Mouse (Mus musculus) erythroid progenitor cell, adult 5-6 weeks (primary cell): Measurements from ENCODE around the gene Tfcp2. TPM values are rescaled to one million over a fixed set of nuclear protein-coding genes. Genes with fewer than 3 reads are reported as not detected.

Experiments used
- ATAC-seq: replicated peaks from 2 replicates; pipeline ENCODE4 v1.8.0; 2016; ENCODE audit warnings: moderate number of reproducible peaks, mild to moderate bottlenecking, moderate TSS enrichment, inconsistent platforms; ENCODE audit not compliant: poor library complexity, low FRiP score, severe bottlenecking
- total RNA-seq, 2 experiments: library from RNA; stranded (forward) in 1 of 2; stranded (reverse) in 1 of 2; fragments of 150-400 nt in 1 of 2; fragments of 186-747, 209-891 nt in 1 of 2; gene quantifications; 2 replicates each; pipeline versions ENCODE4 v1.2.3 to v1.2.4; 2015 to 2017; ENCODE audit warnings: low replicate concordance in 2 of 2

Gene Tfcp2
- total RNA-seq, 2 experiments from 2014 or later: 5.0 to 21.6 TPM

- ATAC-seq: no peak
Measured at GRCm38 (mm10) chr15:100456356-100456991, 95.3 kb downstream of the Tfcp2 start.

- ATAC-seq: no peak
Measured at GRCm38 (mm10) chr15:100452486-100452885, 99.3 kb downstream of the Tfcp2 start.

GRCm38 (mm10) chr15:100451245-100451644 lies 100.6 kb downstream of the Tfcp2 start:
- no peak for ATAC-seq

- ATAC-seq: no peak
Measured at GRCm38 (mm10) chr15:100449495-100449894, 102.3 kb downstream of the Tfcp2 start.

- ATAC-seq: no peak
Measured at GRCm38 (mm10) chr15:100448572-100448971, 103.2 kb downstream of the Tfcp2 start.

Other genes starting within 250 kb of the Tfcp2 start
- 36.4 and 54.1 TPM in 2 replicates for gene Mettl7a1, start 247.9 kb downstream of the Tfcp2 start, total RNA-seq (2015; ENCODE audit: low replicate concordance)
- gene Mettl7a1, start 247.9 kb downstream of the Tfcp2 start, total RNA-seq (2017; ENCODE audit: low replicate concordance): 117 and 127 TPM in 2 replicates
- not detected in 2 replicates for gene Mettl7a3, start 217.1 kb downstream of the Tfcp2 start, total RNA-seq (2015; ENCODE audit: low replicate concordance)
- gene Mettl7a3, start 217.1 kb downstream of the Tfcp2 start, total RNA-seq (2017; ENCODE audit: low replicate concordance): not detected in 2 replicates
- gene Methig1, start 198.9 kb downstream of the Tfcp2 start, total RNA-seq (2015; ENCODE audit: low replicate concordance): not detected in 2 replicates
- gene Methig1, start 198.9 kb downstream of the Tfcp2 start, total RNA-seq (2017; ENCODE audit: low replicate concordance): 0.91 TPM in 1 of 2 replicates, not detected in the other
- not detected in 2 replicates for gene Mettl7a2, start 198.8 kb downstream of the Tfcp2 start, total RNA-seq (2015; ENCODE audit: low replicate concordance)
- gene Mettl7a2, start 198.8 kb downstream of the Tfcp2 start, total RNA-seq (2017; ENCODE audit: low replicate concordance): not detected in 2 replicates
- gene Higd1c, start 187.5 kb downstream of the Tfcp2 start, total RNA-seq (2015; ENCODE audit: low replicate concordance): not detected in 2 replicates
- gene Higd1c, start 187.5 kb downstream of the Tfcp2 start, total RNA-seq (2017; ENCODE audit: low replicate concordance): not detected in 2 replicates
- gene Gm5475, start 129.9 kb downstream of the Tfcp2 start, total RNA-seq (2015; ENCODE audit: low replicate concordance): not detected in 2 replicates
- 0.51 TPM in 1 of 2 replicates, not detected in the other for gene Gm5475, start 129.9 kb downstream of the Tfcp2 start, total RNA-seq (2017; ENCODE audit: low replicate concordance)
- 119 and 142 TPM in 2 replicates for gene Slc11a2, start 126.9 kb downstream of the Tfcp2 start, total RNA-seq (2015; ENCODE audit: low replicate concordance)
- gene Slc11a2, start 126.9 kb downstream of the Tfcp2 start, total RNA-seq (2017; ENCODE audit: low replicate concordance): 109 and 145 TPM in 2 replicates
- gene Letmd1, start 83.0 kb downstream of the Tfcp2 start, total RNA-seq (2015; ENCODE audit: low replicate concordance): 4.3 and 8.8 TPM in 2 replicates
- 4.4 and 4.5 TPM in 2 replicates for gene Letmd1, start 83.0 kb downstream of the Tfcp2 start, total RNA-seq (2017; ENCODE audit: low replicate concordance)
- gene Csrnp2, start 56.5 kb downstream of the Tfcp2 start, total RNA-seq (2015; ENCODE audit: low replicate concordance): not detected in 2 replicates
- 0.26 TPM in 1 of 2 replicates, not detected in the other for gene Csrnp2, start 56.5 kb downstream of the Tfcp2 start, total RNA-seq (2017; ENCODE audit: low replicate concordance)
- gene Pou6f1, start 48.0 kb upstream of the Tfcp2 start, total RNA-seq (2015; ENCODE audit: low replicate concordance): 3.2 and 4.6 TPM in 2 replicates
- gene Pou6f1, start 48.0 kb upstream of the Tfcp2 start, total RNA-seq (2017; ENCODE audit: low replicate concordance): 1.7 TPM in 1 of 2 replicates, not detected in the other
- gene Dazap2, start 63.3 kb upstream of the Tfcp2 start, total RNA-seq (2015; ENCODE audit: low replicate concordance): 203 and 210 TPM in 2 replicates
- 79.8 and 101 TPM in 2 replicates for gene Dazap2, start 63.3 kb upstream of the Tfcp2 start, total RNA-seq (2017; ENCODE audit: low replicate concordance)
- 3.6 TPM in 1 of 2 replicates, not detected in the other for gene Smagp, start 84.9 kb upstream of the Tfcp2 start, total RNA-seq (2015; ENCODE audit: low replicate concordance)
- gene Smagp, start 84.9 kb upstream of the Tfcp2 start, total RNA-seq (2017; ENCODE audit: low replicate concordance): 2.6 TPM in 1 of 2 replicates, not detected in the other
- gene Bin2, start 117.5 kb upstream of the Tfcp2 start, total RNA-seq (2015; ENCODE audit: low replicate concordance): 29.8 and 50.5 TPM in 2 replicates
- 18.3 and 37.0 TPM in 2 replicates for gene Bin2, start 117.5 kb upstream of the Tfcp2 start, total RNA-seq (2017; ENCODE audit: low replicate concordance)
- gene Cela1, start 135.9 kb upstream of the Tfcp2 start, total RNA-seq (2015; ENCODE audit: low replicate concordance): 56.2 and 77.8 TPM in 2 replicates
- 26.6 and 30.5 TPM in 2 replicates for gene Cela1, start 135.9 kb upstream of the Tfcp2 start, total RNA-seq (2017; ENCODE audit: low replicate concordance)
- gene Galnt6, start 177.4 kb upstream of the Tfcp2 start, total RNA-seq (2015; ENCODE audit: low replicate concordance): 1.3 and 3.6 TPM in 2 replicates
- gene Galnt6, start 177.4 kb upstream of the Tfcp2 start, total RNA-seq (2017; ENCODE audit: low replicate concordance): 4.4 and 5.4 TPM in 2 replicates
- gene Slc4a8, start 209.7 kb upstream of the Tfcp2 start, total RNA-seq (2015; ENCODE audit: low replicate concordance): 2.1 TPM in 1 of 2 replicates, not detected in the other
- gene Slc4a8, start 209.7 kb upstream of the Tfcp2 start, total RNA-seq (2017; ENCODE audit: low replicate concordance): 0.13 and 0.83 TPM in 2 replicates